In genomic region chr11:4507421-4507820, GRCm38 (mm10) we compare ENCODE assay signal across 24 mouse cellular contexts.
DNase-seq lines count a peak whose midpoint lies in the region; ATAC-seq and TF ChIP-seq lines count a peak whose summit lies in the region.
"Had no signal": no experiment of that assay in that cellular context is flagged by ENCODE, and none has a peak within 500 bp of the region (broad histone marks: within the 10 kb centered on the region; RNA-seq: fewer than 3 reads in every experiment).

No protein-coding gene starts in this region.

- H3K4me3 ChIP-seq in lung, postnatal 0 days (ENCODE audit: low read depth, low read length) = no peak overlapping the region
- no peak overlapping the region for H3K4me3 ChIP-seq in lung, adult 2 months (replicated peaks; ENCODE audit: extremely low read depth, low read depth, low read length)
- H3K4me3 ChIP-seq in CH12.LX (replicated peaks in 1 of 3; ENCODE audit: low read depth in 2 of 3, low read length in 2 of 3, poor library complexity in 1 of 3) = no peak overlapping the region
- no peak overlapping the region for H3K4me3 ChIP-seq in intestine, embryonic 15.5 days (replicated peaks)
- H3K4me3 ChIP-seq: erythroblast, embryonic 14.5 days; hindbrain, embryonic 15.5 days; limb, embryonic 13.5 days; midbrain, embryonic 12.5 days; myocyte; neural tube, embryonic 15.5 days; stomach, embryonic 15.5 days had no signal

- no peak for ATAC-seq in lung, postnatal 0 days
- no peak for ATAC-seq in intestine, embryonic 15.5 days
- ATAC-seq: forebrain, embryonic 14.5 days had no signal

- H3K79me2 ChIP-seq in CH12.LX (replicated peaks; ENCODE audit: control insufficient read depth, extremely low read depth, insufficient read depth, poor library complexity, severe bottlenecking) = no peaks in the 10 kb centered on the region

- no peaks in the 10 kb centered on the region for H3K9me3 ChIP-seq in lung, postnatal 0 days (ENCODE audit: low read length)
- H3K9me3 ChIP-seq in CH12.LX (replicated peaks; ENCODE audit: low read length) = peaks cover 2% of the 10 kb centered on the region
- H3K9me3 ChIP-seq in intestine, embryonic 15.5 days = no peaks in the 10 kb centered on the region
- H3K9me3 ChIP-seq: hindbrain, embryonic 15.5 days; limb, embryonic 13.5 days; midbrain, embryonic 12.5 days; neural tube, embryonic 15.5 days; stomach, embryonic 15.5 days had no signal

- in situ Hi-C loops in CH12.LX (cut with MboI; ENCODE audit: low pct_ligation_motif_present, low pct_unique_long_range_greater_than_20kb, low sequenced_read_pairs) = loop anchor here (10.0 kb wide), 1 partner anchor 327 kb away; no protein-coding TSS in a partner anchor

- H3K4me1 ChIP-seq in lung, postnatal 0 days (ENCODE audit: insufficient read depth, low read depth, low read length) = no peaks in the 10 kb centered on the region
- peaks cover 3% of the 10 kb centered on the region; the same call in 1 of the 2 replicates for H3K4me1 ChIP-seq in lung, adult 2 months (ENCODE audit: control insufficient read depth, insufficient read depth, low read length)
- peaks cover 5 to 13% of the 10 kb centered on the region in 2 experiments for H3K4me1 ChIP-seq in CH12.LX (ENCODE audit: control insufficient read depth in 1 of 2, insufficient read depth in 2 of 2)
- no peaks in the 10 kb centered on the region for H3K4me1 ChIP-seq in intestine, embryonic 15.5 days (replicated peaks)
- H3K4me1 ChIP-seq: hindbrain, embryonic 15.5 days; limb, embryonic 13.5 days; midbrain, embryonic 12.5 days; stomach, embryonic 15.5 days had no signal

- no peak for TF ChIP-seq POLR2A in lung, adult 2 months (IDR thresholded peaks at IDR 0.05; ENCODE audit: borderline replicate concordance, extremely low read depth, low read depth, low read length)
- TF ChIP-seq POLR2A in CH12.LX (IDR thresholded peaks at IDR 0.05; ENCODE audit: low read depth, low read length) = no peak

- dilution Hi-C loops in CH12.LX (cut with MboI; ENCODE audit: extremely low pct_ligation_motif_present, extremely low pct_unique_long_range_greater_than_20kb, low sequenced_read_pairs) = no loop called here

- DNase-seq in heart, adult 18-20 months = peak; percentile 56 to 70
- no peak for DNase-seq in heart, postnatal 4 days
- DNase-seq in lung, postnatal 0 days (ENCODE audit: low spot score) = peak; percentile 13
- DNase-seq in lung, adult 2 months = no peak
- no peak for DNase-seq in CH12.LX (ENCODE audit: extremely low read depth)
- DNase-seq in induced T-regulatory cell, adult 2 months (ENCODE audit: low read depth) = peak; percentile 86
- DNase-seq in spleen, postnatal 10 days (ENCODE audit: low spot score in 2 of 2) = no peak
- DNase-seq: cerebellum, adult 11 months; cerebellum, postnatal 14 days; kidney, adult 18-20 months; kidney, postnatal 4 days; right cerebral cortex, postnatal 4 days; thymus, adult 2 months had no signal

- WGBS in lung, postnatal 0 days = 64% methylated on average over 2 of the region's 2 CpGs
- 32% methylated on average over 2 of the region's 2 CpGs for WGBS in lung, adult 2 months
- 97% methylated on average over 2 of the region's 2 CpGs for WGBS in intestine, embryonic 15.5 days

- no peak for TF ChIP-seq CTCF in lung, postnatal 0 days (IDR thresholded peaks at IDR 0.05)
- no peak for TF ChIP-seq CTCF in lung, adult 2 months (IDR thresholded peaks at IDR 0.05; ENCODE audit: insufficient read depth, low read length)
- no peak for TF ChIP-seq CTCF in CH12.LX (conservative IDR thresholded peaks at IDR 0.05 in 1 of 2, IDR thresholded peaks at IDR 0.05 in 1 of 2; ENCODE audit: low read depth in 2 of 2, low read length in 2 of 2)

- TF ChIP-seq EP300 in lung, postnatal 0 days (IDR thresholded peaks at IDR 0.05) = no peak
- peak; percentile 35; the same call in 1 of the 2 replicates for TF ChIP-seq EP300 in CH12.LX (IDR thresholded peaks at IDR 0.05; ENCODE audit: low read length)

- no peak overlapping the region for H3K4me2 ChIP-seq in lung, postnatal 0 days (replicated peaks; ENCODE audit: low read depth, low read length)
- H3K4me2 ChIP-seq in CH12.LX (ENCODE audit: insufficient read depth, low read depth, poor library complexity, severe bottlenecking) = no peak overlapping the region
- H3K4me2 ChIP-seq in intestine, embryonic 15.5 days (replicated peaks) = no peak overlapping the region
- H3K4me2 ChIP-seq: hindbrain, embryonic 15.5 days; limb, embryonic 13.5 days; midbrain, embryonic 12.5 days; neural tube, embryonic 15.5 days; stomach, embryonic 15.5 days had no signal

- no peak overlapping the region for H3K9ac ChIP-seq in lung, postnatal 0 days (replicated peaks; ENCODE audit: low read depth)
- no peak overlapping the region for H3K9ac ChIP-seq in CH12.LX (ENCODE audit: insufficient read depth, low read depth)
- H3K9ac ChIP-seq in intestine, embryonic 15.5 days = no peak overlapping the region
- H3K9ac ChIP-seq: hindbrain, embryonic 15.5 days; limb, embryonic 13.5 days; liver, embryonic 14.5 days; midbrain, embryonic 12.5 days; neural tube, embryonic 15.5 days; stomach, embryonic 15.5 days had no signal

- peaks cover 22% of the 10 kb centered on the region for H3K36me3 ChIP-seq in lung, postnatal 0 days (ENCODE audit: insufficient read depth, low read length)
- peaks cover 19 to 65% of the 10 kb centered on the region in 2 experiments for H3K36me3 ChIP-seq in CH12.LX (replicated peaks in 1 of 2; ENCODE audit: control insufficient read depth in 1 of 2, insufficient read depth in 1 of 2, low read length in 1 of 2)
- peaks cover 20% of the 10 kb centered on the region for H3K36me3 ChIP-seq in intestine, embryonic 15.5 days

- no peak for TF ChIP-seq RAD21 in CH12.LX (IDR thresholded peaks at IDR 0.05; ENCODE audit: low read depth, low read length)

- H3K27ac ChIP-seq in lung, postnatal 0 days (ENCODE audit: low read length) = no peak overlapping the region
- H3K27ac ChIP-seq in CH12.LX (ENCODE audit: insufficient read depth, low read depth) = no peak overlapping the region
- no peak overlapping the region for H3K27ac ChIP-seq in intestine, embryonic 15.5 days
- H3K27ac ChIP-seq: hindbrain, embryonic 15.5 days; limb, embryonic 13.5 days; liver, embryonic 14.5 days; macrophage; midbrain, embryonic 12.5 days; neural tube, embryonic 15.5 days; stomach, embryonic 15.5 days had no signal

- no peaks in the 10 kb centered on the region for H3K27me3 ChIP-seq in lung, postnatal 0 days (replicated peaks; ENCODE audit: insufficient read depth, low read length)
- no peaks in the 10 kb centered on the region for H3K27me3 ChIP-seq in CH12.LX (replicated peaks)
- H3K27me3 ChIP-seq in intestine, embryonic 15.5 days (replicated peaks) = no peaks in the 10 kb centered on the region
- H3K27me3 ChIP-seq: hindbrain, embryonic 15.5 days; limb, embryonic 13.5 days; midbrain, embryonic 12.5 days; neural tube, embryonic 15.5 days; stomach, embryonic 15.5 days had no signal

TF ChIP-seq in CH12.LX, 34 proteins besides CTCF, POLR2A, EP300 and RAD21:
- no peak for TF ChIP-seq USF1 (IDR thresholded peaks at IDR 0.05; ENCODE audit: low read depth, low read length)
- TF ChIP-seq MAZ (IDR thresholded peaks at IDR 0.05; ENCODE audit: low read depth, low read length) = 0 out of 2 replicates have a peak, but pooled peaks have one; percentile 11
- no peak for TF ChIP-seq PAX5 (IDR thresholded peaks at IDR 0.05; ENCODE audit: low read length)

Comparison
In these comparisons a context has a peak if more than half of its experiments do, and no peak if none do; other contexts are left out.
1. DNase-seq: peak in heart, adult 18-20 months (2 of 2), lung, postnatal 0 days (single experiment) and induced T-regulatory cell, adult 2 months (single experiment); none in heart, postnatal 4 days (single experiment), lung, adult 2 months (single experiment), CH12.LX (single experiment) and spleen, postnatal 10 days (0 of 2).